Mouse (Mus musculus) heart, postnatal 14 days (tissue): ENCODE results near the gene Setd7. TPM values are rescaled to one million over a fixed set of nuclear protein-coding genes. Genes with fewer than 3 reads are reported as not detected.

Experiments
- DNase-seq, 2 experiments: peaks; one replicate each; pipeline ENCODE4 v3.0.0; 2021 to 2022
- intact Hi-C: fragments of 180-260 bp; cut with DNase I; formaldehyde crosslinking; loops from one replicate; pipeline ENCODE4 v1.15.1; 2025
- total RNA-seq, 2 experiments: library from RNA; stranded (reverse); gene quantifications; 2 replicates each; pipeline ENCODE4 v1.2.3; 2021

Gene Setd7
- total RNA-seq, 2 experiments from 2014 or later, result 56.2 to 56.7 TPM

GRCm38 (mm10) chr3:51525186-51525785, 35.4 kb downstream of the Setd7 start:
- DNase-seq, result no peak
- intact Hi-C loops, result no loop called here

GRCm38 (mm10) chr3:51521262-51521661, 39.4 kb downstream of the Setd7 start:
- intact Hi-C loops, result no loop called here

DNA sequence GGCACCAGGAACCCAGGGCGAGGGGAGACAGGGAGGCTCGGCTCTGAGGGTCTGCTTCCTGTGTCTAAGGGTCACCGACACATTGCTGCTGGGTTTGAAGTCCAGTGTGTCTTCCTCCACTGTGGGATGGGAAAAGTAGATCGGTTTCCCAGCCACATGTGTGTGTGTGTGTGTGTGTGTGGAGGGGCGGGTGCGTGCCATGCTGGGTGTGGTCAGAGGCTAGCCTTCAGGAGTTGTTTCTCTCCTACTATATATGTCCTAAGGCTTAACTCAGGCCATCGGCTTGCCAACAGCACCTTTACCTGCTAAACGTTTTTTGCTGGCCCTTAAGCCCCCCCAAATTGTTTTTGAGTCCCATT, 41.9 kb downstream of the Setd7 start:
- intact Hi-C loops, result no loop called here
- no peak for DNase-seq

More at GRCm38 (mm10) chr3:51521262-51521661, 39.4 kb downstream of the Setd7 start:
- DNase-seq, result no peak

DNA sequence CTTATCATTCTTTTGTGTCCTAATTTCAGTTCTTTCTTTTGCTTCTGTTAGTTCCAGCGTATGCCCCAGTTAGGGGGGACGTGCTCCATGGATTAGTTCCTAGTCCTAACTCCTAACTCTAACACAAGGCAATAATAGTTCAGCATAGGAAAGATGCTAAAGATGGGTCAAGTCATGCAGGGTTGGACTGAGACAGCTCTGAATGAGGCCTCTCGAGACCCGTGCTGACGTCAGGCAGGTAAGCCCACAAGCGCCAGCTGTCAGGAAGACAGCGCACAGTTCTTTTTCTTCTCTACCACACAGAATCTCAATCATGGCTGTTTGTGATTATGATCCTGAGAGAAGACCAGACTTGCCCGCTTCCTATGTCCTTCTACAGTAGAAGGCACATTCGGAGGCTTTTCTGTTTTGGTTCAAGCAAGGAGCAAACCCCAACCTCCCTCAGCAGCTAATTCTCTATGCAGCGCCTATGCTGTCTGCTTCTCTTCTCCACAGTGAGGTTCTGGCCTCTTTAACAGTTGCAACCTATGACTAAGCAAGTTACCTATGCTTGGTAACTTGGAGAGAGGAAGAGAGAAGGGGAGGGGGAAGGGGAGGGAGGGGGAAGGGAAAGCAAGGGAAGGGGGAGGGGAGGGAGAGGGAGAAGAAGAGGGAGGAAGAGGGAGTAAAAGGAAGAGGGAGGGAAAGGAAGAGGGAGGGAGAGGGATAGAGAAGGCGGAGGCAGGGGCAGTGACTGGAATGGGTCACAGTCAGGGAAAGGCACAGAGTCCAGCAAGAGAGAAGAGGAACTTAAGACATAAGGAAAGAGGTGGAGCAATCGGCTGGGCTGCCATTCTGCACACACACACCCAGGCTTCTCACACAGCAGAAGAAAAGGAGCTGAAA, 42.6 kb downstream of the Setd7 start:
- intact Hi-C loops, result no loop called here
- DNase-seq, result no peak

- intact Hi-C loops, result no loop called here
- DNase-seq, result no peak
Observed at GRCm38 (mm10) chr3:51517467-51517866, 43.2 kb downstream of the Setd7 start.

GRCm38 (mm10) chr3:51511983-51512382, 48.7 kb downstream of the Setd7 start:
- intact Hi-C loops, result loop anchor here (2.0 to 5.0 kb wide), 3 partner anchors 70 to 731 kb away; no protein-coding TSS in a partner anchor
- DNase-seq, result no peak

- peak; percentile 81 to 89 for DNase-seq
- intact Hi-C loops, result loop anchor here (2.0 to 5.0 kb wide), 3 partner anchors 71 to 732 kb away; no protein-coding TSS in a partner anchor
Observed at GRCm38 (mm10) chr3:51510903-51511302, 49.8 kb downstream of the Setd7 start.

GRCm38 (mm10) chr3:51505465-51505864, 55.2 kb downstream of the Setd7 start:
- no peak for DNase-seq
- intact Hi-C loops, result no loop called here

DNA sequence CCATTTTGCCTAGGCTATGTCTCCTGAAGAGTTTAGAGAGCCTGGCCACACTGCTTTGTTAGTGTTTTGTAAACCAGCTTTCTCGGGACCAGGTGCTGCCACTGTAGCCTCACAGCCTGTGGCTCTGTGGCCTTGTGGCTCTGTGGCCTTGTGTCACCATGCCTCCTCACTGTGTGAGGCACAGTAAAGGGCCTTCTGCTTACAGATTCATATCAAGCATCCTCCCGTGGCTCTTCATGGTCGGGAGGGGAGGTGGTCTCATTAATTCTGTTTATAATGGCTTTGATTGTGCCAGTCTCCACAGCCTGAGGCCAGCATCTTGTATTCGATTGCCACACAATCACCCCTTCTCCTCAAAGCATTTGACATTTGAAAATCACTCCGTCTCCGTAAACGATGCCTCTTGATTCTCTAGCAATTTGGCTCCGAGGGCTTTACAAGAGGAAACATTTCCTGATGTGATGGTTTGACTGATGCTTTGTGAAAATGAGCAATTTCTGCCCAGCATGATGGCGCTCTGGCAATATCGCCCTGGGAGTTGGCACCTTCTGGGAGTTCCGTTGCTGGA, 56.2 kb downstream of the Setd7 start:
- intact Hi-C loops, result no loop called here
- DNase-seq, result no peak

- no peak for DNase-seq
- intact Hi-C loops, result no loop called here
Observed at GRCm38 (mm10) chr3:51499876-51500275, 60.8 kb downstream of the Setd7 start.

DNA sequence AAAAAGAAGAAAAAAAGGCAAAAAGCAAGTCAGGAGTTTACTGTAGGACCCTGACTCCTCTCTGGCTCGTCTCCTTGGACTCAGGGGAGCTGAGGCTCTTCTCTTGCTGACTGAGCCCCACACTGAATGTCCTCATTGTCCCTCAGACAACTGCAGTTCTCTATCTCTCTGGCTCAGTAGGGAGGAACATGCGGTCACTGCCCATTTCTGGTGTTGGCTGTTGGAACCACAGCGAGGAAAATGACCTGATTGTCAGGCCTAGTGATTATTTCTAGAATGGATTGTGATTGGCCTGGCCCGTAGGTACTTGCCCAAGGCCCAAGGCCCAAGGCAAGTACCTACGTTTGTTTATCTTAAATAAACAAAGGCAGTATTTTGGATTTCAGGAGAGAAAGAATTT, 62.0 kb downstream of the Setd7 start:
- no peak for DNase-seq
- intact Hi-C loops, result no loop called here

DNA sequence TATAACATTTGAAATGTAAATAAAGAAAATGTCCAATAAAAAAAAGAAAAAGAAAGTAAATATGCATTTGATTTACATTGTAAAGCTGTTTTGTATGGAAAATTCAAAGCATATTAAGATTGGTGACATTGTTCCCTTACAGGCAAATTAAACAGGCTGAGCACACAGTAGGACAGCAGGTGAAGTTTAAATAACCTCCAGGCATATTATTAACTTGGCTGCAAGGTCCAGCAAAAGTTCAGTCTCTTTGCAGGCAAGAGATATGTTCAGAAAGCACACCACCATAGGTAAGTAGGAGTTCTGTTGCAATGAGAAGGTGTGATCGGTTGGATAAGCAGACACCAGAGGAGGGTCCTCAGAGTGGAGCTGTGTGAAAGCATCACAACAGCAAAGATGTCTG, 62.7 kb downstream of the Setd7 start:
- intact Hi-C loops, result no loop called here

GRCm38 (mm10) chr3:51495646-51496045, 65.0 kb downstream of the Setd7 start:
- DNase-seq, result no peak
- intact Hi-C loops, result no loop called here

More for the DNA sequence above, 62.7 kb downstream of the Setd7 start:
- DNase-seq, result no peak

DNA sequence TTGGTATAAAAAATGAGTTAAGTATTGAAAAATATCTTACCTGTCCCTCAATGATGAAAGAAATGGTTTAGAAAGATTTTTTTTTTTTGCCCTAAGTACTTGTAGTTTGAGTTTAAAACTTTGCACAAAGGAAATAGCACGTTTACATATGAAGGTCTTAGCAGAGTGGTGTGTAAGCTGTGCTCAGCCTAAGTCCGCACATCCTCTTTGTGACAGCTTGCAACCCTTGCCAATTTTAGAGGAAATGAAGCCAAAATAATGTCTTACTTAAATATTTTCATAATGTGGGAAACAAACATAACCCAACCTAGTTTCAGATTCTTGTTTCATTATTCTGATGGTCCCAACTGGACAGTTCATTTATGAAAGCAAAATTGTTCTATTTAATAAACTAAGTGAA, 66.2 kb downstream of the Setd7 start:
- intact Hi-C loops, result no loop called here
- DNase-seq, result no peak

DNA sequence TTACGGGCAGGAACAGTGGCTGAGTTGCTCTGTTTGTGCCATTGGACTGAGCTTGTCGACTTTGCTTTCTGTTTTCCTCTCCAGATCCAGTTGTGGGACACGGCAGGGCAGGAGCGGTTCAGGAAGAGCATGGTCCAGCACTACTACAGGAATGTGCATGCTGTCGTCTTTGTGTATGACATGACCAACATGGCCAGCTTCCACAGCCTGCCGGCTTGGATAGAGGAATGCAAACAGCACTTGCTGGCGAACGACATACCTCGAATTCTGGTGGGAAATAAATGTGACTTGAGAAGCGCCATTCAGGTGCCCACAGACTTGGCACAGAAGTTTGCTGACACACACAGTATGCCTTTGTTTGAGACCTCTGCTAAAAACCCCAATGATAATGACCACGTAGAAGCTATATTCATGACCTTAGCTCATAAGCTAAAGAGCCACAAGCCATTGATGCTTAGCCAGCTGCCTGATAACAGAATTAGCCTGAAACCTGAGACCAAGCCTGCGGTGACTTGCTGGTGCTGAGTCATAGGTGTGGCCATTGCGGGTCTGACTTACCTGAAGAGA, 67.3 kb downstream of the Setd7 start:
- peak in 1 of 2 experiments; percentile 15 for DNase-seq

DNA sequence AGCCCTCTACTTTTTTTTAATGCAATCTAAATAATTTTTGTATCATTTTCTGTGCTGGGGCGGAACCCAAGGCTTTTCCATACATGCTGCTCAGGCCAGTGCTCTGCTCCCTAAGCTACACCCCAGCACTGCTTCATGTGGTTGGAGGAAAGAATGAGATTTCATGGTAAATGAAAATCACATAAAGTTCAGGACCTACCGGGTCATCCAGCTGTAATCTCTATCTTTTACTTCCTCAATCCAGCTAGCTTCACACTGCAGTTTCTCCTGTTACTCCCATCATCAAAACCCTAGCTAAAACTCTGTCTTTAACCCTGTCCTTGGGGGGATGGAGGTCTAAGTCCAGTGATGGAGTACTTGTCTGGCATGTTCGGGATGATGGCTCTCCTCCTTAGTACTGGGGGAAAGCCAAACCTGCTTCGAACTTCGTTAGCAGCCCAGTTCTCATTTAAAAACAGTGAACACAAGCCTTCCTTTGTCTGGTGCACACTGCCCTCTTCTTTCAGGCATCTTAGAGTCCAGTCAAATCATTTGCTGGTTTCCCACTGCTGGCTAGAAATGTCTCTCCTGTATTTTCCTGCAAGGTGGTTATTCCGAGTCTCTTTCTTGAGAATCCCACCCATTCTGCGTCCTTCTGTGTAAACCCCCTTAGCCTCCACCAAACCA, 70.5 kb downstream of the Setd7 start:
- DNase-seq, result no peak
- intact Hi-C loops, result no loop called here

More for the DNA sequence above, 67.3 kb downstream of the Setd7 start:
- intact Hi-C loops, result no loop called here

DNA sequence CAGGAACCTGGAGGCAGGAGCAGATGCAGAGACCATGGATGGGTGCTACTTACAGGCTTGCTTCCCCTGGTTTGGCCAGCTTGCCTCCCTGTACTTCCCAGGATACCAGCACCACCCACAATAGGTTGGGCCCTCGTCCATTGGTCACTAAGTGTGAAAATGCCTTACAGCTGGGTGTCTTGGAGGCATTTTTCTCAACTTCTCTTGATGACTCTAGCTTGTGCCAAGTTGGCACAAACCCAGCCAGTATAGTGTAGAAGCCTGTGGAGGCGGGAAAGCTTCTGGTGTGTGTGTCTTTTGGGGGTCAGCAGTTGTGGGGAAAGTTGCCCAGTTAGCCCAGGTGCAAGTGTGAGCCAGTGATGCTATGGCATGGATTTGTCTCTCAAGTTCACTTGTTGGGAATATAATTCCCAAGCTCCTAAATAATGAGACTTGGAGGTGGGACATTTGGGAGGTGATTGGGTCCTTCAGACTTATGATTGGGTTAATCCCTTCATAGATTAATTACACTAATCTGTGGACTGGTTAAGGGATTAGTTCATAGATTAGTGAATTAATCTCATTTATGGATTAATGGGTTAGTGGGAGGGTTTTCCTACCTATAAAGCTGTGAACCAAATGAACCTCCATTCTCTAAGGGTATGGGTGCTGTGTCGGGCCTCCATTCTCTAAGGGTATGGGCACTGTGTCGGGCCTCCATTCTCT, 74.0 kb downstream of the Setd7 start:
- peak in 1 of 2 experiments; percentile 14 for DNase-seq
- intact Hi-C loops, result no loop called here

DNA sequence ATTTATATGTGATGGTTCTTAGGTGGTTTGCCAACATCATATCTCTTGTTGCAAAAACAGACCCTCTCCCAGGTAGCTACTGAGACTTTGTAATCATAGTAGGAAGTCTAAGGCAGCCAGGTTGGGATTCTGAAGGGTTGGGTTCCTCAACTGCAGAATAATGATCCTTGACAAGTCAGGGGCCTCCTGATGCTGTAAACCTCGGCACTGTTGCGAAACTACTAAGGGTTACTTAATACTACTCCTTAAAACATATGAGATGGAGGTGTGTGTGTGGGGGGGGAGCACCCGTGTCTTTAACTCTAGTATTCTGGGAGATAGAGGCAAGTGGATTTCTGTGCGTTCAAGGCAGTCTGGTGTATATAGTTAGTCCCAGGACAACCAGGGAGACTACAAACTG, 75.3 kb downstream of the Setd7 start:
- intact Hi-C loops, result no loop called here

DNA sequence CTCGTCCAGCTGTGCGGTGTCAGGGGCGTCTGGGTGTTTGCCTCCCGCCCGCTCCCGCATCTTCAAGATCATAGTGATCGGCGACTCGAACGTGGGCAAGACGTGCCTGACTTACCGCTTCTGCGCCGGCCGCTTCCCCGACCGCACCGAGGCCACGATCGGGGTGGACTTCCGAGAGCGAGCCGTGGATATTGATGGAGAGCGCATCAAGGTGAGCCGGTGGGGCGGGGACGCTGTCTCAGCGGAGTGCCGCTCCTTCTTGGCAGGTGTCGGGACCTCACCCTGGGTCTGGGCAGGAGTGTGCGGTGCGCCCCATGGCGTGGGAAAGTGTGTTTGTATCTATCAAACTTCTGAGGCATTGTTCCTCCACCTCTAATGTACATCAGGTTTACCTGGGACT, 76.3 kb downstream of the Setd7 start:
- DNase-seq, result no peak
- intact Hi-C loops, result no loop called here

More for the DNA sequence above, 75.3 kb downstream of the Setd7 start:
- DNase-seq, result no peak
